Mouse (Mus musculus): Measurements from ENCODE around the gene Nudt22.

Nudt22 gene

DNA sequence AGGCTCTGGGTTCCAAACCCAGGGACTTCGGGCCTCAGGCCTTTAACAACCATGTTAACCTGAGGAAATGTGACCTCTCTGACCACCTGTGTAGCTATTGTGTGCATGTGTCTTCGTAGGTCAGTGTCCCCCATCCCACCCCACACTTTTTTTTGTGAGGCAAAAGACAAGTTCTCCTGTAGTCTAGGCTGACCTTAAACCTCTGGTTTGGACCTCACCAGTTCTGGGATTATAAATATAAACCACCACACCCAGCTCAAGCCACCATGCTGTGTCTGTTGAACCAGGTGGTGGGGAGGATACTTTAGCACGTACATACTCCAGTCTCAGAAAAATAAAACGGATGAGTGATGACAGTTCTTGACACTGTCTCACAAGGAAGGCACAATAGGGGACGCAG lies 46.0 kb downstream of the Nudt22 start:
- no peak for DNase-seq (ENCODE audit: low spot score in 2 of 2)

DNA sequence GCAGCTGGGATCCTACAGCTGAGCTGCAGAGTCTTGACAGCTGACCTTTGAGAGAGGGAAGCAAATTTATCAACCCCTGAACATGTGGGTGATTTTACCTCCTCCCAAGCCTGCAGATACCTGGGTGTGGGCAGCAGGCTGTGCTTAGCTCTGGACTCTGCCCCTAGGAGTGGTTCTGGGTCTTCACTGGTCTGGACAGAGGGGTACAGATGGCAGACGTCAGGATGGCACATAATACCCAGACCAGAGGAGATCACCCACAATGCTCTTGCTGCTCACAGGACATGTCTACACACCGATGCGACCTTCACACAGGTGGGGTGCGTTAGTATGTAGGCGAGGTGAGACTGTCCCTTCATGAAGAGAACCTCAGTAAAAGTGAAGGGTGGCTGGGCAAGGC lies 46.4 kb downstream of the Nudt22 start:
- DNase-seq (ENCODE audit: low spot score in 2 of 2), result no peak

DNA sequence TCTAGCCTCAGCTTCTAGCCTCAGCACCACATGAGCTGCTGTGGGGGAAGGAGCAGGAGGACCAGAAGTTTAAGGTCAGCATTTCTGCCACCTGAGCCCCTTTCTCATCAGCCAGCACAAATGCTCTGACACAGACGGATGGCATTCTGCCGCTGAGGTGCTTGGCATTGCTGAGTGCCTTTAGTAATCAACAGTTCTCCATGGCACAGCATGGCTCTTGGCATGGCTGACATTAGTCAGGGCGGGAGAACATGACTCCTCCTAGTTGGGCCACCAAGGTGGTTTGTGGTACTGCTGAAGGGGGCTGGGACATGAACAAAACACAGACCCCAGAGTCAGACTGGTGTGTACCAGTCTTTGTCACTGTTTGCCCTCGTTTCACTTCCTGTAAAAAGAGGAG lies 47.7 kb downstream of the Nudt22 start:
- DNase-seq (ENCODE audit: low spot score in 2 of 2), result no peak

DNA sequence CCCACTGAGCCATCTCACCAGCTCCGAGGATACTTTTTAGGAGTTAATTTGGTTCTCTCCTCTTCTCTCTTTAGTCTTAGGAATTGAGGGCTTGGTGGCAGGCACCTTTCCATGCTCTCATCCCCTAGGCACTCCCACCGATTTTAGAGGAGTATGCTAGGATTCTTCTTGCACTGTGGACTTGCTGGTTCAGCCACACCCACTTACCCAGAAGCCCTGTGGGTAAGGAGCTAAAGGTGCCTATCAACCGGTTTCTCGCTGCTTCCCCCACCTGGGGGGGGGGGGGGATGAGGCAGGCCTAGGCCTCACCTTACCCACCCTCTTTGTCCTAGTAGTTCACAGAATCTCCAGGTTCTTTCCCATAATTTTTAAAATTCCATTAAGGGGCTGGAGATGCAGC lies 48.2 kb downstream of the Nudt22 start:
- DNase-seq (ENCODE audit: low spot score in 2 of 2), result no peak

DNA sequence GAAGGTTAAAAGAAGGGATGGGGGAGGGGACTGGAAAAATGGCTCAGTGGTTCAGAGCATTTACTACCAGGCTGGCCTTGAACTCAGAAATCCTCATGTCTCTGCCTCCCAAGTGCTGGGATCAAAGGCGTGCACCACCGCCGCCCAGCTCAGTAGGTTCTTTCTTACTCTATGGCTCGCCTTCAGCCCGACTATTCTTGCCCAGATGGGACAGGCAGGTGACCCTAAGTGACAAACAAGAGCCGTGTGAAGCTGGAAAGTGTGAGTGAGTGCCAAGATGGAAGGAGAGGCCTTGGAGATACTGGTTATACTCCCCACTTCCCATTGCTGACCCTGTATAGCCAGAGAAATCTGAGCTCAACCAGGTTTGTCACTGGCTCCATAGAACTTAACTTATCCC lies 52.2 kb downstream of the Nudt22 start:
- DNase-seq (ENCODE audit: low spot score in 2 of 2), result no peak

Measured in frontal cortex, postnatal 10 days (tissue).